Mouse (Mus musculus): ENCODE measurements at regions not wholly inside any gene's neighbourhood (a gene's known extent, or its start where the extent isn't known, plus 50 kb on each side); places are given as distances from the start of the nearest gene placed in this dataset.

- peak; percentile 78 for DNase-seq
Observed at GRCm38 (mm10) chr7:143951172-143951571, 50.6 kb upstream of the Shank2 start.

Data from lung, postnatal 36 days (tissue).